Mouse (Mus musculus): Measurements from ENCODE around the gene Rad50.

Gene Rad50

DNA sequence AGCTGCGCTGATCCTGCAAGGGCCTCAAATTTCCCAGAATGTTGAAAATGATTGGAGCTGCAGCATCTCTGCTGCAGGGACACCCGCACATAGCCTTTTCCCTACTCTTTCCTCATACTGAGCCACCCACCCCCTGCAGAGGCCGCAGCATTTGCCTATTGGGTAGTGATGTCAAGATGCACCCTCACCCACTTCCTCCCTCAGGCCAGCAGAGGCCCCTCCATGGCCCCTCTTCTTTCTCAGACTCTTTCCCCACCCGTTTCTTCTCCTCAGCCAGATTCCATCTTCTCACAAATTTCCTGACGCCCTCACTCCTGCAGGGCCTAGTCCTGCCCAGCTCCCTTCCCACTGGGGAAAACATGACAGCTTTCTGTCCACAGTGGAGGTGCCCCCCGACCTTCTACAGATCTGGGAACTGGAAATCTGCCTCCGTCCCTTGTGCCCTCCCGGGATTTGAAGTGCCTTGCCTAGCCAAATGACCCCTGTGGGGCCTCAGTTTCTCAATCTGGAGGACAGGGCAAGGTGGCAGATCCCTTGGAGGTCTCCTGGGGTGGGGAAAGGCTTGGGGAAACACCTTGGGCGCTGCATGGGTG lies 71.4 kb downstream of the Rad50 start:
- DNase-seq (ENCODE audit: low read depth in 2 of 2, low spot score in 2 of 2), result no peak

DNA sequence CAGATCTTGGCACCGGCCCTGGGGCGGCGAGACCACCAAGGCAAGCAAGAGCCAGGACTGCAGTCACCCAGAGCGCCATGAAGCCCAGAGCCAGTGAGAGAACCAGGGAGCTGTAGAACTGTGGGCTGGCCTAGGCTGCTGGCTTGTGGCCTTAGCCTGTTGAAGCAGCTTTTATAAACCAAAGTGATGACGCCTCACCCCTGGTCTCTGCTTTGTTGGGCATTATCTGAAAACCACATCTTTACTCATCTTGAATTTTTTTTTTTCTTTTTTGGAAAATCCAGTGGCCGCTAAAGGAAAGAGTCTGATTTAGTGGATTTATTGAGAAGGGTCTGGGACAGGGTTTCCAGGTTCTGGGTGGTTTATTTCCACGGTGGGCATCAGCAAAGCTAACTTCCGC lies 72.6 kb downstream of the Rad50 start, which contains the start of gene Il13:
Il13 (minus strand) TSS at position 147 of the 400 bp plus-strand sequence.
- DNase-seq (ENCODE audit: low read depth in 2 of 2, low spot score in 2 of 2), result no peak

DNA sequence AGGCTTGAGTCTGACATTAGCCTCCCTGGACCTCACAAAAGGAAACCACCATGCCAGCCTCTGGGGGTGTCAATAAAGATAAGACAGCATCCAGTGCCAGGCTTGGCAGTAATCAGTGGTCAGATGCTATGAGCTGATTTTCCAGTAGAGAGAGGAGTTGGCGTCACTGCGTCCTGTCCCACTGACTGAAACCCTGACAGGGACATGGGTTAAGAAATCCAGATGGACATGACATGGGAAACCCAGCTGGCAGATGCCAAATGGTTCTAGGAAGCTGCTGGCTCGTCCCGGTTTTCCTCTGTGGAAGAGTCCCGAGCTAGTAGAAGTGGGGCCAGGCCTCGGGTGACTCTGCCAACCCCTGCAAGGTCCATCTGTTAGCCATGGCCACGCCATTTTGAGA lies 73.5 kb downstream of the Rad50 start:
- DNase-seq (ENCODE audit: low read depth in 2 of 2, low spot score in 2 of 2), result no peak

DNA sequence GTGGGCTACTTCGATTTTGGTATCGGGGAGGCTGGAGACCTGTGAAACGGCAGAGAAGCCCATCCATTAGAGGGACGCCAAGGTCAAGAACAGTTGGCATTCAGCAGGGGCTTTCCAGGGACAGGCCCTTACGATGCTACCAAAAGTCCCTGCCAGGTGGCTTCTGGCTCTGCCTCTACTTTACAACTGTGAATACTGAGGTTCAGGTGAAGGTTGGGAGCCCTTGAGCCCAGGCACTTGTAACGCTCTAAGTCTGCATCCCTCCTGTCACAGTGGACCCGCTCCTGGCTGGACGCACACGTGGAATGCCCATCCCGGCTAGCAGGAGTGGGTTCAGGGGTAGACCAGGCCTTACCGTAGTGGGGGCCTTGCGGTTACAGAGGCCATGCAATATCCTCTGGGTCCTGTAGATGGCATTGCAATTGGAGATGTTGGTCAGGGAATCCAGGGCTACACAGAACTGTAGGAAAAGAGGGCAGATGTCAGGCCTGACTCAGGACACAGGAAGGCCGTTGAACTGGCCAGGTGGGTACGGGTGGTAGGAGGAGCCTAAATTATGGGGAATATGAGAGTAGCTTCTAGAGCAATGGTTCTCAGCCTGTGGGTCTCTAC lies 74.9 kb downstream of the Rad50 start:
- DNase-seq (ENCODE audit: low read depth in 2 of 2, low spot score in 2 of 2), result no peak

DNA sequence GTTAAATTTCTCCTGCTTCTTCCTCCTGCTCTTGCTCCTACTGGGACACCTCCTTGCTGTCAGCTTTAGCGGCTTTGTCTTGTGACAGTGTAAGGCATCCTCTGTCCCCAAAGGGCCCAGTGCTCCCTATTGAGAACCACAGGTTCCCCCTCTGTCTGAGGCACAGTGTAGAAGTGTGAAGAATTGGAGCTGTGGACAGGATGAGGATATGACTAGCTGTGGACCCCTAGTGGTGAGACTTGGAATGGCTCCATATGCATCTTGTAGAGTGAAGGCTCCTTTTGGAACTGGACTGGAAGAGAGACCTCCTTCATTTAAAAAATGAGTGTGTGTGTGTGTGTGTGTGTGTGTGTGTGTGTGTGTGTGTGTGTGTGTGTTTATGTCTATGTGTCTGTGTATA lies 79.3 kb downstream of the Rad50 start:
- peak; percentile 58 to 74 for DNase-seq (ENCODE audit: low read depth in 2 of 2, low spot score in 2 of 2)

DNA sequence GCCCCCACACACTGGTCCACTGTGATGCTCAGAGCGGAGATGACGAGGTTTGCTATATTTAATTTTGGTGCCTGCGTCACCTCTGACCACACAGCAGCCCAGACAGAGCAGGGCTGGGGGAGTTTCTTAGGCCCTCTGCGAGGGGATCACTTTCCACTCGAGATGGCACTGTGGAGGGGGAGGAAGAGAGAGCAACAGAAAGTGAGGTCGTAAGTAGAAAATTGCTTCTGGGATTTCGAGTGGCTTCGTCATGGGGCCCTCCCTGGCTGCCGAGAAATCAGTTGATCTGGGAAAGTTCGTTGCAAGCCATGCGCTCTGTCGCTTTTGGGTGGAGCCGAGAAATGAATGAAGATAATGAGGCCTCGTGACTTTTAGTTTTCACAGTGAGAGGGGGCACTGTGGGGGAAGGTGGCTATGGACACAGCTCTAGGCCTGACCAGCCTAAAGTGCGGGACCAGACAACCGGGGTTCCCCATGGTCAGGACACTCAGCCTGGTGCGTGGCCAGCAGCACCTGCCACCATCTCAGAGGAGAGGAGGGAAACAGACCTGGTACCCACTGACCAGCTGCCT lies 80.2 kb downstream of the Rad50 start:
- DNase-seq (ENCODE audit: low read depth in 2 of 2, low spot score in 2 of 2), result no peak

DNA sequence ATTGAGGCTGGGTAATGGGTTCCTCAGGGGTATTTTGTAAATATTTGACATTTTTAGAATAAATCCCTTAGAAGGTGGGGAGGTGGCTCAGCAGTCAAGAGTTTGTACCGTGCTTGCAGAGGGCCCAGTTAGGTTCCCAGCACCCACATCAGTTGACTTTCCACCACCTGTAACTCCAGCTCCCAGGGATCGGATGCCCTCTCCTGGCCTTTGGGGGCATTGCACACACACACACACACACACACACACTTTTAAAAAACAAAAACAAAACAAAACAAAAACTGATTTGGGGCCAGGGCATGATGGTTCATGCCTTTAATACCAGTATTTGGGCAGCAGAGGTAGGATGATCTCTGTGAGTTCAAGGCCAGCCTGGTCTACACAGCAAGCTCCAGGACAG lies 83.0 kb downstream of the Rad50 start:
- DNase-seq (ENCODE audit: low read depth in 2 of 2, low spot score in 2 of 2), result no peak

DNA sequence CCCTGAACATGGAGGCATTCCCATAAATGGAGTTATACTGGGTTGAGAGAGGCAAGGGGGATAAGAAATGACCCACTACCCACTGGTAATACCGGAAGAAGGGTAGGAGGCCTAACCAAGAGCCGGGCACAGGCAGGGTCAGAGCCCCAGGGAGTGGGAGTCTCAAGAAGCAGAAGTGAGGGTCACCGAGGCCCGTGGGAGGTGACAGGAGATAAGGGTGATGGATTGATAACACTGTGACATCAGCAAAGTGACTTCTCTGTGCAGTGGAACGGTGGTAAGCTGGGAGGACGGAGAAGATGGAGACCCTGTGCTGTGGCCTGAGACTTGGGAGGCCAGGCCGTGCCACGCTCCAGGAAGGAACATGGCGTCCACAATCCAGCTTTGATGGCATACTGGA lies 83.5 kb downstream of the Rad50 start:
- DNase-seq (ENCODE audit: low read depth in 2 of 2, low spot score in 2 of 2), result no peak

DNA sequence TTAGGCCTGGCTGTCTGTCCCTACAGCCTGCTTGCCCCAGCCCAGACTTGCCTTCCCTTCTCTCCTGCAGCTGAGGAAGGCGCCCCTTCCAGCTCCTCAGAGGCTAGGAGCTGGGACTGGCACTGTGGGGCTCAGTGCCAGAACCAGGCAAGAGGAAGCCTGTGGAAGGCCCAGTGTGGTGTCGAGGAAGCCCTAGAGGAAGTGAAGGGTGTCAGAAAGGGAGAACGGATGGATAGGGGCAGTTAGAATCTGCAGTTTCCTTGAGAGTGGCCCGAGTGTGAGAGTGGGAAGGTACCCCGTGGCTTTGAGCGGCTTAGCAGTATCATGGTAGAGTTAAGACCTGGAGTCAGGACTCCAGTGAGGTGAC lies 84.7 kb downstream of the Rad50 start:
- no peak for DNase-seq (ENCODE audit: low read depth in 2 of 2, low spot score in 2 of 2)

DNA sequence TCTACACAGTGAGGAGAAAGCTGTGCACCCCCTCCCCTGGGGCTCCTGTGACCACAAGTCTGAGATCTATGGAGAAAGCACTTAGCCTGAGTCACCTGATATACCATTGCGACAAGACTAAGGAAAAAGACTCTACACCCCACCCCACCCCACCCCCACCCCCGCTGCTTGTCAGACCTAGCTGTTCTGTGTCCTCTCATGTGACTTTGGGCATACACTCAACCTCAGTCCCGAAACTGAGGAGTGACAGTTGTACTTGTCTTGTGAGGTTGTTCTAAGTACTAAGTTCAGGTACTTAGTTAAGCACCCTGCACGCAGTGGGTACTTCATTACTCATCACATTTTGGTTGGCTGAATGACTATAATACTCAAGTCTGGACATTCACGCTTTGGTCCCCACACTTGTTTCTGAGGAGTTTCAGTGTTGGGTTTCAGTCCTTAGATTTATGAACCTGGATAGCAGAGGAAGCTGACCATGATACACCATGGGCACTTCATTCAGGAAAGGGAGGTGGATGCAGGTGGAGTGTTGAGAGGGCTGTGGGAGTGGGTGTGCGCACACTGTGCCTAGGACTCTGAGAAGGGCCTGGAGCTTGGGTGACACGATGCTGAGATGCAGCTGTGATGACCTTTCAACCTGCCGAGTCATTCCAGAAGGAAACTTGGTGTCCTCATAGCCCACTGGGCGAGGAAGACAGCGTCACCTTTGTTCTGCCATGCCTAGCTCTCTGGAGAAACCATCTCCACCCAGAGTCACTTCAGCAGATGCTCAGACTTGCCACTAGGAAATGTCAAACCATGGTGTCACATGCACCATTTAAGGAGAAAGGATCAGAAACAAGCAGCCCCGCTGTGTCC lies 85.3 kb downstream of the Rad50 start:
- DNase-seq (ENCODE audit: low read depth in 2 of 2, low spot score in 2 of 2), result no peak

DNA sequence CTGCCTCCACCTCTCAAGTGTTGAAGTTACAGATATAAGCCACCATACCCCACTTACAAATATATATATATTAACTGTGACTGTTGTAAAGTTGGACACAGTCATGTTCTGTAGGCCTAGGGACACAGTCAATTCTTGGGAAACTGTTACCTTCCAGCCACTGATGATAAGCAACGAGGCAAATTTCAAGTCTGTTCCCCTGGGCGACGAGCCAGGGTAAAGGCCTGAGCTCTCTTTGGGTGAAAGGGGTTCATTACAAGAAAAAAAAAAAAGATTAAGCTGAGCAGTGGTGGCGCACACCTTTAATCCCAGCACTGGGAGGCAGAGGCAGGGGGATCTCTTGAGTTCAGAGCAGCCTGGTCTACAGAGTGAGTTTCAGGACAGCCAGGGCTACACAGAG lies 87.0 kb downstream of the Rad50 start:
- DNase-seq (ENCODE audit: low read depth in 2 of 2, low spot score in 2 of 2), result no peak

DNA sequence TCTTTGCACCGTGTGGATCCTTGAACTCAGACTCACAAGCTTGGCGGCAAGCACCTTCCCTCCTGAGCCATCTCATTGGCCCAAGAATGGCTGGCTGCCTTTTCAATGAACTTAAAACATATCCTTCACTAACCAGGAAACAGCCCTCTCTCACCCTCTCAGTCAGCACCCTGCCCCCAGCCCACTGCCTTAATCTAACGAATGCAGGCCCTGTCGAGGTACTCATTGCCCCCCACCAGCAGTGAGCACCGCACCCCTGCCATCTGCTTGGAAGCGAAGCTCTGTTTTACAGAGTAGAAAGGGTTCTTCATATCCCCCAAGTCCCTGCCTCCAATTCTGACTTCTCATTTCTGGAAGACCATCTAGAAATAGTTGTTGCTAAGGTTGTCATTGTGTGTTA lies 87.7 kb downstream of the Rad50 start:
- DNase-seq (ENCODE audit: low read depth in 2 of 2, low spot score in 2 of 2), result no peak

DNA sequence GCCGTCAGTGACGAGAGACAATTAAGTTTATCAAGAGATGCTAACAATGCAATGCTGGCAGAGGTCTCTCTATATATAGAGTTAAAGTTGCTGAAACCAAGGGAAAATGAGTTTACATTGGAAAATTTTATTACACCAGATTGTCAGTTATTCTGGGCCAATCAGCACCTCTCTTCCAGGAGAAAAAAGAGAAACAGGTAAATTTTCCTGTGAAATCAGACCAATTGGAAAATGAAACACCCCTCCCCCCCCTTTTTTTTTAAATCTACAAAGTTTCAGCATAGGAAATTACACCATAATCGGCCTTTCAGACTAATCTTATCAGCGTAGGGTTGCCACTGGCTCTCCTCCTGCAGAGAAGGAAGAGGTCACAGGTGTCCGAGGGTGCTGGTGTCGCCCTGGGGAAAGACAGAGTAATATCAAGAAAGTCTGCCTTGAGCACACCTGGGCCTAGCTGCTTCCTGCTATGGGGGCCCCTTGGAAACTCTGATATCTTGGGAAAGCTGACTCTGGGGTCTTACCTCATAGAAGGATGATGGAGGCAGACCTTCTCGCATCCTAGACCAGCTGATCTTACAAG lies 88.4 kb downstream of the Rad50 start, which contains the start of gene Il4:
Il4 (minus strand) TSS at position 51 of the 580 bp plus-strand sequence.
- no peak for DNase-seq (ENCODE audit: low read depth in 2 of 2, low spot score in 2 of 2)

DNA sequence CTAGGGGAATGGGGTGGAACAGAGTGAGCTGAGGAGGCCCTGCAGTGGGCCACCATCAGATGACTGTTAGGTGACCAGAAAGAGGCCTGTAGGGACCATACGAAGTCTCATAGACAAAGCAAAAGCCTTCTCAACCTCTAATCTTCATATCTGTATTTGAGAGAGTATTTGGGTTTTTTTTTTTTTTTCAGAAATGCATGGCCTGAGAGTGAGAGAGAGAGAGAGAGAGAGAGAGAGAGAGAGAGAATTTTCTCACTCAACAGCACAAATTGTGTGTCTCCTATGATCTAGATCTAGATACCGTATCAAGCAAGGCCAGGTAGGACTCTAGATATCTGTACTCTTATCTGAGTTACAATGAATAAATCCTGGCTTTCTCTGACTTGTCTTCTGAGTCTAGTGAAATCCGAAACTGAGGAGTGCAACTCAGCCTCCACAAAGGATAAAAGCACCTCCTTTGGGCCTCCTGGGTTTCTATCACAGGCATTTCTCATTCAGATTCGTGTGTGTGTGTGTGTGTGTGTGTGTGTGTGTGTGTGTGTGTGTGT lies 89.5 kb downstream of the Rad50 start:
- DNase-seq (ENCODE audit: low read depth in 2 of 2, low spot score in 2 of 2), result no peak

DNA sequence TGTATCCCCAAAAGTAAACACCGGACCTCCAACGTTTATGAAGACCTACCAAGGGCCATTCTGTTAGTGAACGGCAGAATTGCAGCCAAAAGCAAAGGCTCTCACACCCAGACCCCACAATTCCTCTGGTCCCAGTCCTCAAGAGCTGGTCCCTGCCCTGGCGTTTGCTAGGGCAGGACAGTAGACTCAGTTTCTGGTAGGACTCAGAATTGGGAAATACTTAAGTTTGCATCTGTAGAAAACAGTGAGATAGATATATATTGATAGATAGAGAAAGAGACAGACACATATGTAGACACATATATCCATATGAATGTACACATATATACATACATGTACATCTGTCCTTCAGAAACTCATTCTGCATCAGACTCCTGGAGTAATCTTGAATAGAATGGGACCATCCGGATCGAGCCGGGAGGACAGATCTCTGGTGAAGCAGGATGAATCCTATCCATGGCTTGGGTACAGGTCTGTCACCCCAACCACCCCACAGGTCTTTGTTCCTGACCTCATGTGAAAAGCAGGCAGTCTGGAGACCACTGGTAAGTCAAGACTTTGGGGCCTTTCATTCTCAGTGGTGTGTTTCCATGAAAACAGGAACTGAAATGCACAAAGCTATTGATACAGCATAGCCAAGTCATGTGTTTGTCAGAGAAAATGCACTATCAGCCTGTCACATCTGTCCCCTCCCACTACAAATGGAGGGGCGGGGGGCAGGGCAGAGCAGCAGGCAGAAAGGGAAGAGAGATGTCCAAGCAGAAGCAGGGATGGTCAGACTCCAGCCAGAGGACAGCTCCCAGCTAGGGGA lies 90.2 kb downstream of the Rad50 start:
- no peak for DNase-seq (ENCODE audit: low read depth in 2 of 2, low spot score in 2 of 2)

DNA sequence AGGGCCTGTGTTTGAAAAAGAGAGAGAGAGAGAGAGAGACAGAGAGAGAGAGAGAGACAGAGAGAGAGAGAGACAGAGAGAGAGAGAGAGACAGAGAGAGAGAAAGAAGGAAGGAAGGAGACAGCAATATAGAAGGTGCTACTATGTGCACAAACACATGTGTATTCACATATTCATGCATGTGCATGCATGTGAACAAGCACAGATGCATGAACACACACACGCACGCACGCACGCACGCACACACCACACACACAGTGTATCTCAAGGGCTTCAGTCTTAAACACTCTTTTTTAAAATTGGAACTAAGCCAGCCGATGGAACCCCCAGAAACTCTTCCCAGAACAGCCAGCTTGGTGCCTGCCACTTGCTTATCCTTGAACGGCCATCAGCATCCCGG lies 91.5 kb downstream of the Rad50 start:
- DNase-seq (ENCODE audit: low read depth in 2 of 2, low spot score in 2 of 2), result no peak

DNA sequence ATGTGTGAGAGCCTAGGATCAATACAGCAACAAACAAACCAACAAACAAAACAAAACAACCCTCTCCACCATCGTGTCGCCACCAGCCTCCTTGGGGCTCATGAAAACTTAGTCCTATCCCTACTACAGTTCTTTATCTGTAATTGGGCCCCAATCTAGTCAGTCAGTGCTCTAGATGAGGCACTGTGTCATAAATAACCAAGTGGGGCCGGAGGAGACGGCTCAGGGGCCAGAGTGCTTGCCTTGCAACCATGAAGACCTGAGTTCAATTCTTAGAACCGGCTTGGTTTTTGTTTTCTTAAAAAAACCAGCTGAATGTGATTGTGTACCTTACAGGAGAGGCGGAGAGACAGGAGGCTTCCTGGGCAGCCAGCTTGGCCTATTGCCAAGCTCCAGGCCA lies 91.9 kb downstream of the Rad50 start:
- no peak for DNase-seq (ENCODE audit: low read depth in 2 of 2, low spot score in 2 of 2)

DNA sequence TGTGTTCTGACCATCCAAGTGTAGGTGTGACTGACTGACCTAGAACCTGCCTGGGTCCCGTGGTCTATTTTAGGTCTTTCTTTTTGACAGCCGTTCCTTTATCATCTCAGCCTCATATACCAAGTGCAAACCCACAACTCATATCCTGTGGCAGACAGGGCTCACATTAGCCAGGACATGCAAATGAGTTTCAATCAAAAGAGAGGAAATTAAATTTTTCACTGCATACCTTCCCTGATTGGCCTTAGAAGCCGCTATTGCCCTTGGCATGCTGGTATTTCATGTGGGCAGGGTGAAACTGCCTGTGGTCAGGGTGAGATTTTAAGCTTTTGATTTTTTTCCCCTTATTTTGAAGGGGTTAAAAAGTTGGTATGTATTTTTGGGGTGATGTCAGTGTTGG lies 97.4 kb downstream of the Rad50 start:
- no peak for DNase-seq (ENCODE audit: low read depth in 2 of 2, low spot score in 2 of 2)

DNA sequence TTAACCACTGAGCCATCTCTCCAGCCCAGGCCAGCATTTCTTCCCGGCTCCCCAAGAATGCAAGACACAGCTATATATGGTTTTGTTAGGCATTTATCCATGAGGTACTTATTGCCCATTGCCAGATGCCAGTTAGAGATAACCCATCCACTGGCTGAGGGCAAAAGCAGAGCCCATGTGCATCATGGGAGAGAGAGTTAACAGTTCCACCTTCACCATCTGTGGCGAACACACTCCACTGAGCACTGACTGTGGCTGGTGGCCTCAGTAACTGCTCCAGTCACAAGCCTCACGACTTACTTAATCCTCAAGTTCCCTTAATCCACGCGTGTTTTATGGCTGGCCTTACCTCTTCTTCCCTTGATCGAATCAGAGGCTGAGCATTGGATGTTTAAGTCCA lies 97.9 kb downstream of the Rad50 start:
- DNase-seq (ENCODE audit: low read depth in 2 of 2, low spot score in 2 of 2), result no peak

DNA sequence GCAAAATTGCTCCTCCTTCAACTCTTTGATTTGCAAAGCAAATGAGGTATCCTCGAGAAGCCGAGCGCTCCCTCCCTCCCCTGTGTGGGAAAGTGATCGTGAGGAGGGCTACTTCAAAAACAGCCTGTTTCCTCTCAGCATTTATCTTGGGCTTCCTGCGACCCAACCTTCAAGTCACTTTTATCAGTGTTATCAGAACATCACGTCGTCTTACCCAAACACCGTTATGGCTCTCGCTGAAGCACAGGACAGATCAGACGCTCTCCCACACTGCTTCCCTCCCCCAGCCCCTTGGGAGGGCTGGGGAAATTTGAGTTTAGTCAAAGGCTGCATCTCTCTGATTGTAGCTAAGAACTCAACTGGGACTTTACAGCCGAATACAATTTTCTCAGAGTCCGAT lies 101.5 kb downstream of the Rad50 start:
- no peak for DNase-seq (ENCODE audit: low read depth in 2 of 2, low spot score in 2 of 2)

DNA sequence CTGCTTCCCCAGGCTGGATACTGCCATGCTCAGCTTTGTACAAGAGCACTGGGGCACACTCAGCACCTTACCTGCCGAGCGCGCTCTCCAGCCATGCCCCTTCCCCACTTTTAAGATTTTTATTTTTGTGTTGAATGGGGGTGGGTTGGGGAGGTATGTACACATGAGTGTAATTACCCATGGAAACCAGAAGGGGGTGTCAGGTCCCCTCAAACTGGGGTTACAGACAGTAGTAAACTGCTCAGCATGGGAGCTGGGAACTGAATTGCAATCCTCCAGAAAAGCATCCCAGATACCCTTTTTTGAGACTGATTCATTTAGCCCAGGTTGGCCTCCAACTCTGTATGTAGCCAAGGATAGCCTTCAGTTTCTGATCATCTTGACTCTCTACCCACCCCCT lies 102.1 kb downstream of the Rad50 start:
- DNase-seq (ENCODE audit: low read depth in 2 of 2, low spot score in 2 of 2), result no peak
